Mouse (Mus musculus): Measurements from ENCODE around the gene Spata2l.

GRCm38 (mm10) chr8:123239398-123239797 is 3.4 kb upstream of the Spata2l start:
- TF ChIP-seq E2F4 (IDR thresholded peaks at IDR 0.05; ENCODE audit: insufficient read depth) (no peak), POLR2A (IDR thresholded peaks at IDR 0.05; ENCODE audit: insufficient read length, low read depth) (no peak), MAX (IDR thresholded peaks at IDR 0.05; ENCODE audit: low read depth) (no peak), TCF3 (IDR thresholded peaks at IDR 0.05; ENCODE audit: insufficient read length, low read depth) (no peak), MYOD1 (IDR thresholded peaks at IDR 0.05; ENCODE audit: control insufficient read depth in 1 of 3, insufficient read length in 2 of 3, low read depth in 2 of 3) (no peak), TCF12 (IDR thresholded peaks at IDR 0.05; ENCODE audit: insufficient read depth, poor library complexity, severe bottlenecking) (no peak), POLR2AphosphoS2 (IDR thresholded peaks at IDR 0.05; ENCODE audit: insufficient read length, low read depth) (no peak), MYOG (IDR thresholded peaks at IDR 0.05; ENCODE audit: control insufficient read depth in 1 of 3, insufficient read depth in 1 of 3, insufficient read length in 2 of 3, low read depth in 2 of 3) (no peak), REST (IDR thresholded peaks at IDR 0.05; ENCODE audit: insufficient read depth, insufficient read length) (no peak), USF1 (IDR thresholded peaks at IDR 0.05; ENCODE audit: low read depth) (no peak), SRF (IDR thresholded peaks at IDR 0.05; ENCODE audit: control insufficient read depth, insufficient read length, low read depth) (no peak)
